Comparison of ENCODE assay signal across 11 mouse cellular contexts in genomic region chr15:100635239-100635638, GRCm38 (mm10). TPM values are rescaled to one million over a fixed set of nuclear protein-coding genes. Genes with fewer than 3 reads are reported as not detected.
DNase-seq lines count a peak whose midpoint lies in the region; ATAC-seq and TF ChIP-seq lines count a peak whose summit lies in the region.
"Had no signal": no experiment of that assay in that cellular context is flagged by ENCODE, and none has a peak within 500 bp of the region (broad histone marks: within the 10 kb centered on the region; RNA-seq: fewer than 3 reads in every experiment).

No protein-coding gene starts in this region.

- TF ChIP-seq POLR2A in lung, adult 2 months (IDR thresholded peaks at IDR 0.05; ENCODE audit: borderline replicate concordance, extremely low read depth, low read depth, low read length) = no peak
- TF ChIP-seq POLR2A in small intestine, adult 2 months (IDR thresholded peaks at IDR 0.05; ENCODE audit: low read depth, low read length) = no peak

- DNase-seq in heart, postnatal 14 days = no peak
- DNase-seq in lung, adult 2 months = no peak
- no peak for DNase-seq in lung, postnatal 25 days (ENCODE audit: low spot score)
- DNase-seq in T-cell, adult 2 months (ENCODE audit: low spot score) = no peak
- no peak for DNase-seq in urinary bladder, postnatal 36 days (ENCODE audit: low spot score in 2 of 2)
- DNase-seq: cerebellum, postnatal 10 days had no signal

- 8% methylated on average over 9 of the region's 9 CpGs for WGBS in heart, embryonic 12.5 days
- WGBS in lung, adult 2 months = 14% methylated on average over 9 of the region's 9 CpGs
- WGBS in embryonic facial prominence, embryonic 15.5 days = 6% methylated on average over 9 of the region's 9 CpGs
- 4% methylated on average over 9 of the region's 9 CpGs for WGBS in small intestine, adult 2 months

- no peak overlapping the region for H3K27ac ChIP-seq in heart, embryonic 12.5 days (ENCODE audit: poor library complexity, severe bottlenecking)
- 0 out of 2 replicates have a peak overlapping the region, but pooled peaks have one; percentile 65 for H3K27ac ChIP-seq in embryonic facial prominence, embryonic 15.5 days (replicated peaks)
- H3K27ac ChIP-seq in small intestine, adult 2 months (ENCODE audit: insufficient read depth, low read depth, low read length) = peak overlapping the region; percentile 97
- H3K27ac ChIP-seq: hindbrain, embryonic 13.5 days had no signal

- intact Hi-C loops in heart, postnatal 14 days (cut with DNase I) = loop anchor here (5.0 kb wide), 1 partner anchor 47 kb away; no protein-coding TSS in a partner anchor

- no peaks in the 10 kb centered on the region for H3K9me3 ChIP-seq in heart, embryonic 12.5 days (replicated peaks)
- H3K9me3 ChIP-seq in embryonic facial prominence, embryonic 15.5 days (replicated peaks) = no peaks in the 10 kb centered on the region
- H3K9me3 ChIP-seq: hindbrain, embryonic 13.5 days had no signal

- no peaks in the 10 kb centered on the region for H3K36me3 ChIP-seq in heart, embryonic 12.5 days
- no peaks in the 10 kb centered on the region for H3K36me3 ChIP-seq in embryonic facial prominence, embryonic 15.5 days
- H3K36me3 ChIP-seq in small intestine, adult 2 months (ENCODE audit: control insufficient read depth, insufficient read depth, low read length) = peaks cover 6% of the 10 kb centered on the region; the same call in 1 of the 2 replicates
- H3K36me3 ChIP-seq: hindbrain, embryonic 13.5 days had no signal

- ATAC-seq in heart, embryonic 12.5 days (ENCODE audit: insufficient number of reproducible peaks, low FRiP score) = no peak
- no peak for ATAC-seq in embryonic facial prominence, embryonic 15.5 days (ENCODE audit: insufficient number of reproducible peaks, low FRiP score, low TSS enrichment, low read depth)

- peaks cover 38% of the 10 kb centered on the region for H3K27me3 ChIP-seq in heart, embryonic 12.5 days (replicated peaks)
- peaks cover 53% of the 10 kb centered on the region for H3K27me3 ChIP-seq in embryonic facial prominence, embryonic 15.5 days
- no peaks in the 10 kb centered on the region for H3K27me3 ChIP-seq in small intestine, adult 2 months (ENCODE audit: control insufficient read depth, insufficient read depth, low read length)

- peaks cover 26% of the 10 kb centered on the region for H3K4me1 ChIP-seq in heart, embryonic 12.5 days (replicated peaks)
- H3K4me1 ChIP-seq in lung, adult 2 months (ENCODE audit: control insufficient read depth, insufficient read depth, low read length) = peaks cover 15% of the 10 kb centered on the region
- H3K4me1 ChIP-seq in embryonic facial prominence, embryonic 15.5 days = peaks cover 22% of the 10 kb centered on the region
- peaks cover 16% of the 10 kb centered on the region for H3K4me1 ChIP-seq in small intestine, adult 2 months (ENCODE audit: control insufficient read depth, insufficient read depth, insufficient read length, low read length)

- no peak overlapping the region for H3K9ac ChIP-seq in heart, embryonic 12.5 days
- H3K9ac ChIP-seq in embryonic facial prominence, embryonic 15.5 days = no peak overlapping the region
- H3K9ac ChIP-seq: hindbrain, embryonic 13.5 days had no signal

- H3K4me2 ChIP-seq in heart, embryonic 12.5 days = peak overlapping the region; percentile 93
- no peak overlapping the region for H3K4me2 ChIP-seq in embryonic facial prominence, embryonic 15.5 days (replicated peaks)

- peak overlapping the region; percentile 70 for H3K4me3 ChIP-seq in heart, embryonic 12.5 days
- peak overlapping the region; percentile 35 for H3K4me3 ChIP-seq in lung, adult 2 months (replicated peaks; ENCODE audit: extremely low read depth, low read depth, low read length)
- peak overlapping the region; percentile 56 for H3K4me3 ChIP-seq in embryonic facial prominence, embryonic 15.5 days (replicated peaks)
- H3K4me3 ChIP-seq in small intestine, adult 2 months (ENCODE audit: low read depth, low read length) = peak overlapping the region; percentile 89

- TF ChIP-seq CTCF in lung, adult 2 months (IDR thresholded peaks at IDR 0.05; ENCODE audit: insufficient read depth, low read length) = no peak
- no peak for TF ChIP-seq CTCF in small intestine, adult 2 months (IDR thresholded peaks at IDR 0.05; ENCODE audit: extremely low read depth, insufficient read length, insufficient replicate concordance, low read depth, low read length)

RNA-seq across cellular contexts. Expression of gene Smagp, which starts 1.5 kb away (rescaled TPM):
- 15.0 and 18.0 TPM in 2 replicates for polyA plus RNA-seq in heart, embryonic 12.5 days (2016; fragmentation: Nextera tagmentation; extraction: Ambion mirVana)
- 10 to 100 TPM; 14.8 to 17.1 TPM for total RNA-seq in heart, postnatal 14 days (2021)
- 102 and 115 TPM in 2 replicates for polyA plus RNA-seq in lung, adult 2 months (2012; rRNA removed)
- polyA plus RNA-seq in embryonic facial prominence, embryonic 15.5 days (2015; fragmentation: Nextera tagmentation; extraction: Ambion mirVana) = 25.7 and 28.5 TPM in 2 replicates
- polyA plus RNA-seq in small intestine, adult 2 months (2012; rRNA removed) = 154 and 384 TPM in 2 replicates

RNA-seq across cellular contexts. Expression of gene Dazap2, which starts 20.1 kb away (rescaled TPM):
- 193 and 200 TPM in 2 replicates for polyA plus RNA-seq in heart, embryonic 12.5 days (2016; fragmentation: Nextera tagmentation; extraction: Ambion mirVana)
- total RNA-seq in heart, postnatal 14 days (2021) = 100 to 1,000 TPM; 146 to 158 TPM
- 846 and 1,111 TPM in 2 replicates for polyA plus RNA-seq in lung, adult 2 months (2012; rRNA removed)
- polyA plus RNA-seq in embryonic facial prominence, embryonic 15.5 days (2015; fragmentation: Nextera tagmentation; extraction: Ambion mirVana) = 179 and 203 TPM in 2 replicates
- 597 and 1,087 TPM in 2 replicates for polyA plus RNA-seq in small intestine, adult 2 months (2012; rRNA removed)

RNA-seq across cellular contexts. Expression of gene Bin2, which starts 34.1 kb away (rescaled TPM):
- polyA plus RNA-seq in heart, embryonic 12.5 days (2016; fragmentation: Nextera tagmentation; extraction: Ambion mirVana) = 3.7 and 6.3 TPM in 2 replicates
- total RNA-seq in heart, postnatal 14 days (2021) = 1 to 10 TPM; 1.8 to 3.9 TPM
- 19.1 and 23.9 TPM in 2 replicates for polyA plus RNA-seq in lung, adult 2 months (2012; rRNA removed)
- 5.2 and 5.7 TPM in 2 replicates for polyA plus RNA-seq in embryonic facial prominence, embryonic 15.5 days (2015; fragmentation: Nextera tagmentation; extraction: Ambion mirVana)
- polyA plus RNA-seq in small intestine, adult 2 months (2012; rRNA removed) = 6.6 and 13.0 TPM in 2 replicates
- polyA plus RNA-seq: C2C12 had no signal

RNA-seq across cellular contexts. Expression of gene Pou6f1, which starts 35.5 kb away (rescaled TPM):
- 4.7 and 5.4 TPM in 2 replicates for polyA plus RNA-seq in heart, embryonic 12.5 days (2016; fragmentation: Nextera tagmentation; extraction: Ambion mirVana)
- 10 to 100 TPM; 13.2 to 14.6 TPM for total RNA-seq in heart, postnatal 14 days (2021)
- 34.8 and 40.2 TPM in 2 replicates for polyA plus RNA-seq in lung, adult 2 months (2012; rRNA removed)
- polyA plus RNA-seq in embryonic facial prominence, embryonic 15.5 days (2015; fragmentation: Nextera tagmentation; extraction: Ambion mirVana) = 12.3 and 13.8 TPM in 2 replicates
- 7.2 and 12.0 TPM in 2 replicates for polyA plus RNA-seq in small intestine, adult 2 months (2012; rRNA removed)

RNA-seq across cellular contexts. Expression of gene Cela1, which starts 52.5 kb away (rescaled TPM):
- polyA plus RNA-seq in heart, embryonic 12.5 days (2016; fragmentation: Nextera tagmentation; extraction: Ambion mirVana) = 1.4 and 1.6 TPM in 2 replicates
- total RNA-seq in heart, postnatal 14 days (2021) = 1 to 10 TPM in 1 of 2 experiments, under 1 TPM in 1; 0.51 to 1.1 TPM
- 4.7 and 17.3 TPM in 2 replicates for polyA plus RNA-seq in lung, adult 2 months (2012; rRNA removed)
- 4.5 and 5.3 TPM in 2 replicates for polyA plus RNA-seq in embryonic facial prominence, embryonic 15.5 days (2015; fragmentation: Nextera tagmentation; extraction: Ambion mirVana)
- polyA plus RNA-seq in small intestine, adult 2 months (2012; rRNA removed) = 55.9 and 26,246 TPM in 2 replicates

Comparison
In these comparisons a context has a peak if more than half of its experiments do, and no peak if none do; other contexts are left out.
1. H3K4me3 ChIP-seq: peak in every context shown above with its lines; median percentile 89 in small intestine, adult 2 months; 70 in heart, embryonic 12.5 days; 56 in embryonic facial prominence, embryonic 15.5 days; 35 in lung, adult 2 months.